Mouse (Mus musculus) kidney, postnatal 25 days (tissue): ENCODE measurements at regions not wholly inside any gene's neighbourhood (a gene's known extent, or its start where the extent isn't known, plus 50 kb on each side); places are given as distances from the start of the nearest gene placed in this dataset.
"Not testable (repeated sequence)": the region's sequence is repeated elsewhere in the genome, so short reads cannot be mapped to it uniquely, and the experiment has no call there.

Experiments
- DNase-seq, 2 experiments: peaks; one replicate each; pipeline ENCODE4 v3.0.0; 2021; ENCODE audit warnings: mixed read lengths in 2 of 2

- not testable (repeated sequence) for DNase-seq
These were observed 104.1 kb downstream of the H2al2a start for GRCm38 (mm10) chr2:17892661-17893060.

- DNase-seq: no peak
These were observed 109.1 kb downstream of the H2al2a start for GRCm38 (mm10) chr2:17887699-17888098.

GRCm38 (mm10) chr2:17882389-17882788 lies 114.4 kb downstream of the H2al2a start:
- no peak for DNase-seq

GRCm38 (mm10) chr2:17880800-17881717 lies 115.7 kb downstream of the H2al2a start:
- DNase-seq: no peak

- DNase-seq: no peak
These were observed 118.9 kb downstream of the H2al2a start for GRCm38 (mm10) chr2:17877901-17878300.

- no peak for DNase-seq
These were observed 119.8 kb downstream of the H2al2a start for GRCm38 (mm10) chr2:17876942-17877341.

- DNase-seq: no peak
These were observed 120.6 kb downstream of the H2al2a start for GRCm38 (mm10) chr2:17876155-17876554.

- no peak for DNase-seq
These were observed 126.2 kb downstream of the H2al2a start for GRCm38 (mm10) chr2:17870562-17870961.

GRCm38 (mm10) chr2:17868145-17868544 lies 128.6 kb downstream of the H2al2a start:
- no peak for DNase-seq

- DNase-seq: no peak
These were observed 129.4 kb downstream of the H2al2a start for GRCm38 (mm10) chr2:17867341-17867740.

- no peak for DNase-seq
These were observed 130.7 kb upstream of the Nebl start for GRCm38 (mm10) chr2:17861765-17862495.

GRCm38 (mm10) chr2:17860922-17861559 lies 129.8 kb upstream of the Nebl start:
- no peak for DNase-seq

- no peak for DNase-seq
These were observed 128.0 kb upstream of the Nebl start for GRCm38 (mm10) chr2:17859234-17859633.

- no peak for DNase-seq
These were observed 127.1 kb upstream of the Nebl start for GRCm38 (mm10) chr2:17858326-17858725.

- DNase-seq: no peak
These were observed 124.5 kb upstream of the Nebl start for GRCm38 (mm10) chr2:17855566-17856264.

- no peak for DNase-seq
These were observed 122.8 kb upstream of the Nebl start for GRCm38 (mm10) chr2:17854088-17854487.

GRCm38 (mm10) chr2:17853500-17854011 lies 122.3 kb upstream of the Nebl start:
- DNase-seq: no peak

- no peak for DNase-seq
These were observed 121.7 kb upstream of the Nebl start for GRCm38 (mm10) chr2:17852740-17853499.

- DNase-seq: no peak
These were observed 119.5 kb upstream of the Nebl start for GRCm38 (mm10) chr2:17850741-17851140.

- DNase-seq: peak in 1 of 2 experiments; percentile 19
These were observed 118.0 kb upstream of the Nebl start for GRCm38 (mm10) chr2:17849267-17849666.

GRCm38 (mm10) chr2:17845447-17846092 lies 114.3 kb upstream of the Nebl start:
- not testable (repeated sequence) for DNase-seq
